Mouse (Mus musculus): ENCODE data around the gene Adamts16.

DNA sequence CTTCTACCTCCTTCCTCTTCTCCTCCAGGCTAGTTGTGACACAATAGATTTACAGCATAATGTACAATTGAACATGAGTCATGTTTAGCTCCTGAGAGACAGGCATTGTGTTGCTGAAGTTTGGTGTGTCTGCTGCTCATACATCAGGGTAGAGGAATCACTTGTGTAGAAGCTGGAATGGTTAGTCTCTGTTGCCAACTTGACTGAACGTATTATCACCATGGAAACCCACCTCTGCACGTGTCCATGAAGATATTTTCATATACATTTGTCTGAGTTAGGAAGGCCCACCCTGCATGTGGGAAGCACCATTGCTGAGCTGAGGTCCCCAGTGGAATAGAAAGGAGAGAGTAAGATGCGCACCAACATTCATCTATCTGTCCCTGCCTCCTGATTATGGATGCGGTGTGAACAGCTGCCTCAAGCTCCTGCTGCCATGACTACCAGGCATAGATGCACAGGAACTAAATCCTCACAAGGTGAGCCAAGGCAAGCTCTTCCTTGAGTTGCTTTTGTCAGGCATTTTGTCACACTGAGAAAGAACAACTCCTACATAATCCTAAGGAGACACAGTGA is 142.7 kb downstream of the Adamts16 start:
- TF ChIP-seq POLR2A (IDR thresholded peaks at IDR 0.05; ENCODE audit: low read depth, low read length) = no peak
- no peak for TF ChIP-seq CTCF (conservative IDR thresholded peaks at IDR 0.05; ENCODE audit: insufficient read depth, insufficient read length, low read depth, low read length)

Data from kidney, adult 2 months (tissue).